14 mouse cellular contexts compared by ENCODE assay signal in the genomic region with DNA sequence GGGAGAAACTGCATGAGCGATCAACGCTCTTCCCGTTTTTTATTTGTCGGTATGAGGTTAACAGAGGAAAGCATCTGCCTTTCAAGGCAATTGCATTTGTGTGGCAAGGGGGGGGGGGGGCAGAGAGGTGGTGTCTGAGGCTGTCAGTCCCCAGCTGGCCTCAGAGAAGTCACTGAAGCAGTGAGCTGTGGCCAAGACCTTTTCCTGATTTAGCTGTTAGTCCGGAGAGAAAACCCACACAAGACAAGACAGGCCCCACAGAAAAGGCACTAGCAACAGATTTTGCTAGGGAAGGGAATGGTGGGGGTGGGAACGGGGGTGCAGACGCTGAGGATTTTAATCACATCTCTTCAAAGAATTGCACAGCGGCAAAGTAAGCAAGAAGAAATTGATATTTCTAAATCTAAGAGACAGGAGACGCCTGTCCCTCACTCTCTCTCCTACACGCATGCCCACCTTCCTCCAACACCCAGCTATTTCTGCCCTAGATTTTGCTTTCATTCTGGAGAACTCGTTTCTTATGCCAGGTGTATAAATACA. TPM values are rescaled to one million over a fixed set of nuclear protein-coding genes. Genes with fewer than 3 reads are reported as not detected.
DNase-seq lines count a peak whose midpoint lies in the region; ATAC-seq and TF ChIP-seq lines count a peak whose summit lies in the region.
"Had no signal": no experiment of that assay in that cellular context is flagged by ENCODE, and none has a peak within 500 bp of the region (broad histone marks: within the 10 kb centered on the region; RNA-seq: fewer than 3 reads in every experiment).

No protein-coding gene starts in this region.

- H3K9me3 ChIP-seq in stomach, postnatal 0 days (ENCODE audit: control insufficient read depth, low read length) = no peaks in the 10 kb centered on the region
- H3K9me3 ChIP-seq: embryonic facial prominence, embryonic 12.5 days; G1E had no signal

- no peak overlapping the region for H3K4me2 ChIP-seq in stomach, postnatal 0 days (replicated peaks; ENCODE audit: low read depth)
- H3K4me2 ChIP-seq: embryonic facial prominence, embryonic 12.5 days had no signal

- 61% methylated on average over 11 of the region's 11 CpGs for WGBS in stomach, postnatal 0 days

- H3K27ac ChIP-seq in stomach, postnatal 0 days (replicated peaks) = no peak overlapping the region
- H3K27ac ChIP-seq: embryonic facial prominence, embryonic 12.5 days had no signal

- TF ChIP-seq CTCF in stomach, postnatal 0 days (IDR thresholded peaks at IDR 0.05; ENCODE audit: low read depth) = no peak

- ATAC-seq in stomach, postnatal 0 days (ENCODE audit: low FRiP score, low TSS enrichment) = no peak

- no peak overlapping the region for H3K4me3 ChIP-seq in stomach, postnatal 0 days (ENCODE audit: low read depth, low read length)
- H3K4me3 ChIP-seq: embryonic facial prominence, embryonic 12.5 days had no signal

- intact Hi-C loops in left cerebral cortex, postnatal 4 days (cut with DNase I) = no loop called here

- H3K27me3 ChIP-seq in stomach, postnatal 0 days (ENCODE audit: control insufficient read depth, insufficient read depth, low read length) = no peaks in the 10 kb centered on the region
- H3K27me3 ChIP-seq: embryonic facial prominence, embryonic 12.5 days had no signal

- H3K9ac ChIP-seq in stomach, postnatal 0 days (ENCODE audit: low read length) = no peak overlapping the region
- H3K9ac ChIP-seq: embryonic facial prominence, embryonic 12.5 days had no signal

- H3K36me3 ChIP-seq in stomach, postnatal 0 days (ENCODE audit: control insufficient read depth, insufficient read depth, low read length) = no peaks in the 10 kb centered on the region
- H3K36me3 ChIP-seq: embryonic facial prominence, embryonic 12.5 days; G1E had no signal

- TF ChIP-seq EP300 in stomach, postnatal 0 days (optimal IDR thresholded peaks at IDR 0.05) = no peak

- DNase-seq in frontal cortex, postnatal 36 days (ENCODE audit: low spot score in 2 of 2) = peak; percentile 50
- no peak for DNase-seq in frontal cortex, postnatal 10 days (ENCODE audit: low spot score in 2 of 2)
- DNase-seq in left cerebral cortex, adult 18-20 months (ENCODE audit: low spot score in 2 of 2) = peak; percentile 38 to 55
- DNase-seq in left cerebral cortex, postnatal 4 days = no peak
- peak; percentile 15 for DNase-seq in thymus, postnatal 0 days (ENCODE audit: low spot score)
- no peak for DNase-seq in thymus, postnatal 25 days
- no peak for DNase-seq in gastrocnemius, postnatal 4 days (ENCODE audit: low spot score in 2 of 2)
- no peak for DNase-seq in stomach, postnatal 0 days (ENCODE audit: low spot score)
- DNase-seq: cerebellum, adult 8-10 months; gastrocnemius, postnatal 25 days; heart, postnatal 14 days; kidney, adult 18-20 months had no signal

- no peaks in the 10 kb centered on the region; the same call in 1 of the 2 replicates for H3K4me1 ChIP-seq in stomach, postnatal 0 days (replicated peaks; ENCODE audit: control insufficient read depth, insufficient read depth)

RNA-seq across cellular contexts. Expression of a gene that starts 19.9 kb away (rescaled TPM):
- total RNA-seq in left cerebral cortex, adult 18-20 months (2021) = 100 to 1,000 TPM; 164 to 166 TPM
- 100 to 1,000 TPM in 1 of 2 experiments, 10 to 100 TPM in 1; 98.7 to 109 TPM for total RNA-seq in left cerebral cortex, postnatal 4 days (2021)
- 108 and 117 TPM in 2 replicates for polyA plus RNA-seq in thymus, postnatal 0 days (2015; fragmentation: Nextera tagmentation; extraction: Ambion mirVana)
- 10 to 100 TPM; 70.8 to 75.2 TPM for total RNA-seq in gastrocnemius, postnatal 4 days (2021)
- 52.6 and 68.7 TPM in 2 replicates for polyA plus RNA-seq in stomach, postnatal 0 days (2015; fragmentation: Nextera tagmentation; extraction: Ambion mirVana)

Comparison
In these comparisons a context has a peak if more than half of its experiments do, and no peak if none do; other contexts are left out.
1. DNase-seq: peak in frontal cortex, postnatal 36 days (2 of 2), left cerebral cortex, adult 18-20 months (2 of 2) and thymus, postnatal 0 days (single experiment); none in frontal cortex, postnatal 10 days (0 of 2), left cerebral cortex, postnatal 4 days (single experiment), thymus, postnatal 25 days (single experiment), gastrocnemius, postnatal 4 days (0 of 2) and stomach, postnatal 0 days (single experiment).